8 mouse cellular contexts compared by ENCODE assay signal in the genomic region with DNA sequence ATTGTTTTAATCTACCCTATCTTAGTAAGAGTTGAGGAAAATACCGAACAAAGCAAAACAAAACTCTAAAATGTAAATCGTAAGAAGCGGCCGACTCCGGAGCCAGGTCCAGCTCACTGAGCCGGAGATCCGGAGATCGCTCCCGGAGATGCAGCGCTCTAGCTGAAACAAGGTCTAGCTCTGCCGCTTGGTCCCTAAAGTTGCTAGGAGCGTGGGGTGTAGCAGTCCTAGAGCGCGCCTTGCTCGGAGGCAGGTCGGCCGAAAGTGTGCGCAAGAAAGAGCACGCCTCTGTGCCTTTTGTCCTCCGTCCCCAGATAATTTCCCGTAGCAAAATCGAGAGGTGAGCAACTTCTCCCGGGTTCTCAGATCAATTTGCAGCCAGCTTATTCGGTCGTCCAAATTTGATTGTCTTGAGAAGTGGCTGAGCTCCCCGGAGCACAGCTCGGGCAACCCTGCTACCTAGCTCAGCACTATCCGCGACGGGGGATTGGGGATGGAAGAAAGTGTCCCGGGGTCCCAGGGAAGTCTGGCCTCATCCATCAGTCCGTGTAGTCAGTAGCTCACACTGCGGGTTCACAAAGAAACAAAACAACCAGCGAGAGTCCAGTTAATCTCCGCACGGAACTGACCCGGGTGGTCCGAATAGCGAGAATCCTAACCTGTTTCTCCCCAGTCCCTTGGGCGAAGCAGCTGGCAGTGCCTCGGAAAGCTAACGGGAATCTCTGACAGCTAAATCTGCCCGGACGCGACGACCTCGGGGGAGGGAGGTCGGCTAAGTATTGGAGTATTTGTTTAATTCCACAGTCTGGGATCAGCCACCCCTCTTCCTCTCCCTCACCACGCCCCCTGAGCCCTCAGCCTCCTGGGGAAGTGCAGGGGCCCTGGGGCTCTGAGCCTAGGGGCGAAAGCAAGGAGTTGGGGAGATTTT. TPM values are rescaled to one million over a fixed set of nuclear protein-coding genes. Genes with fewer than 3 reads are reported as not detected.
DNase-seq lines count a peak whose midpoint lies in the region; ATAC-seq and TF ChIP-seq lines count a peak whose summit lies in the region.

No protein-coding gene starts in this region.

- peaks cover 95% of the 10 kb centered on the region for H3K27me3 ChIP-seq in liver, embryonic 11.5 days (replicated peaks; ENCODE audit: control insufficient read depth, insufficient read depth, low read length)
- peaks cover 79% of the 10 kb centered on the region for H3K27me3 ChIP-seq in embryonic facial prominence, embryonic 11.5 days (ENCODE audit: control insufficient read depth, insufficient read depth, low read length)
- H3K27me3 ChIP-seq in intestine, embryonic 16.5 days (replicated peaks; ENCODE audit: control insufficient read depth, insufficient read depth, low read length): peaks cover 83% of the 10 kb centered on the region

- peak; percentile 49 for DNase-seq in liver, embryonic 11.5 days (ENCODE audit: low spot score)
- no peak for DNase-seq in liver
- peak; percentile 52 for DNase-seq in embryonic facial prominence, embryonic 11.5 days (ENCODE audit: low spot score)
- peak; percentile 41 for DNase-seq in retina, embryonic 14.5 days (ENCODE audit: low spot score)
- no peak for DNase-seq in left cerebral cortex, adult 2 months (ENCODE audit: extremely low spot score in 1 of 2, low spot score in 2 of 2)
- no peak for DNase-seq in right cerebral cortex, postnatal 25 days

- H3K4me2 ChIP-seq in liver, embryonic 11.5 days: peak overlapping the region; percentile 12; the same call in 1 of the 2 replicates
- peak overlapping the region; percentile 33 for H3K4me2 ChIP-seq in embryonic facial prominence, embryonic 11.5 days (ENCODE audit: low read depth, low read length)
- no peak overlapping the region for H3K4me2 ChIP-seq in intestine, embryonic 16.5 days (ENCODE audit: low read depth, low read length)

- intact Hi-C loops in left cerebral cortex, adult 2 months (cut with DNase I): no loop called here

- no peak for ATAC-seq in liver, embryonic 11.5 days (replicated peaks; ENCODE audit: low FRiP score)
- no peak for ATAC-seq in embryonic facial prominence, embryonic 11.5 days (replicated peaks; ENCODE audit: insufficient number of reproducible peaks, low FRiP score, low TSS enrichment, low read depth)
- no peak for ATAC-seq in intestine, embryonic 16.5 days
- no peak for ATAC-seq in inflammation-experienced regulatory T-cells, adult 6 months

- H3K4me3 ChIP-seq in liver, embryonic 11.5 days (ENCODE audit: low read depth, low read length): 0 out of 2 replicates have a peak overlapping the region, but pooled peaks have one; percentile 23
- peak overlapping the region; percentile 18 for H3K4me3 ChIP-seq in embryonic facial prominence, embryonic 11.5 days (ENCODE audit: low read depth, low read length)
- H3K4me3 ChIP-seq in intestine, embryonic 16.5 days (ENCODE audit: low read length): peak overlapping the region; percentile 15; the same call in 1 of the 2 replicates
- no peak overlapping the region for H3K4me3 ChIP-seq in left cerebral cortex, adult 2 months

- no peaks in the 10 kb centered on the region for H3K4me1 ChIP-seq in liver, embryonic 11.5 days (replicated peaks; ENCODE audit: control insufficient read depth, insufficient read depth, low read length)
- H3K4me1 ChIP-seq in embryonic facial prominence, embryonic 11.5 days (ENCODE audit: control insufficient read depth, insufficient read depth, low read length): no peaks in the 10 kb centered on the region; the same call in 1 of the 2 replicates
- H3K4me1 ChIP-seq in intestine, embryonic 16.5 days (ENCODE audit: control insufficient read depth, insufficient read depth, low read length): no peaks in the 10 kb centered on the region

- no peaks in the 10 kb centered on the region for H3K36me3 ChIP-seq in liver, embryonic 11.5 days (ENCODE audit: control insufficient read depth, insufficient read depth, low read length)
- H3K36me3 ChIP-seq in embryonic facial prominence, embryonic 11.5 days (replicated peaks; ENCODE audit: control insufficient read depth, insufficient read depth, low read depth, low read length): no peaks in the 10 kb centered on the region
- H3K36me3 ChIP-seq in intestine, embryonic 16.5 days (ENCODE audit: control insufficient read depth, insufficient read depth, low read length): no peaks in the 10 kb centered on the region

- no peaks in the 10 kb centered on the region for H3K9me3 ChIP-seq in liver, embryonic 11.5 days (ENCODE audit: control insufficient read depth, low read length)
- H3K9me3 ChIP-seq in embryonic facial prominence, embryonic 11.5 days (replicated peaks; ENCODE audit: control insufficient read depth, low read length): no peaks in the 10 kb centered on the region
- H3K9me3 ChIP-seq in intestine, embryonic 16.5 days (ENCODE audit: control insufficient read depth, low read length): no peaks in the 10 kb centered on the region

- no peak for TF ChIP-seq CTCF in left cerebral cortex, adult 2 months (IDR thresholded peaks at IDR 0.05)

- WGBS in liver, embryonic 11.5 days: 1% methylated on average over 50 of the region's 50 CpGs
- WGBS in embryonic facial prominence, embryonic 11.5 days: under 1% methylated on average over 50 of the region's 50 CpGs
- under 1% methylated on average over 50 of the region's 50 CpGs for WGBS in intestine, embryonic 16.5 days

- no peak overlapping the region for H3K27ac ChIP-seq in liver, embryonic 11.5 days (ENCODE audit: low read depth, low read length)
- no peak overlapping the region for H3K27ac ChIP-seq in embryonic facial prominence, embryonic 11.5 days (replicated peaks; ENCODE audit: low read depth, low read length)
- H3K27ac ChIP-seq in intestine, embryonic 16.5 days (ENCODE audit: low read length): no peak overlapping the region
- H3K27ac ChIP-seq in left cerebral cortex, adult 2 months: no peak overlapping the region

- no peak overlapping the region for H3K9ac ChIP-seq in liver, embryonic 11.5 days (ENCODE audit: low read depth, low read length)
- peak overlapping the region; percentile 39 for H3K9ac ChIP-seq in embryonic facial prominence, embryonic 11.5 days (replicated peaks; ENCODE audit: low read length)
- no peak overlapping the region for H3K9ac ChIP-seq in intestine, embryonic 16.5 days (ENCODE audit: low read depth, low read length)

RNA-seq across cellular contexts. Expression of a gene that starts 0.9 kb away (rescaled TPM):
- polyA plus RNA-seq in liver, embryonic 11.5 days (2014; fragmentation: Nextera tagmentation; extraction: Ambion mirVana): 0.29 and 0.45 TPM in 2 replicates
- 7.1 and 8.3 TPM in 2 replicates for polyA plus RNA-seq in embryonic facial prominence, embryonic 11.5 days (2014; fragmentation: Nextera tagmentation; extraction: Ambion mirVana)
- polyA plus RNA-seq in intestine, embryonic 16.5 days (2015; fragmentation: Nextera tagmentation; extraction: Ambion mirVana): 0.10 and 0.13 TPM in 2 replicates
- 1 to 10 TPM in 1 of 2 experiments, under 1 TPM in 1; 0.87 to 1.1 TPM for total RNA-seq in left cerebral cortex, adult 2 months (2021)
- not detected for polyA plus RNA-seq in inflammation-experienced regulatory T-cells, adult 6 months (2017; shearing (Covaris generic))

Comparison
In these comparisons a context has a peak if more than half of its experiments do, and no peak if none do; other contexts are left out.
1. DNase-seq: peak in liver, embryonic 11.5 days (single experiment), embryonic facial prominence, embryonic 11.5 days (single experiment) and retina, embryonic 14.5 days (single experiment); none in liver (single experiment), left cerebral cortex, adult 2 months (0 of 2) and right cerebral cortex, postnatal 25 days (single experiment).